Mouse (Mus musculus): ENCODE data around the gene Vps37b.
A peak's percentile ranks its signal among the peaks of the same experiment; 100 is the strongest.

The Vps37b gene

GRCm38 (mm10) chr5:124000824-124001223, 31.2 kb downstream of the Vps37b start:
- peak; percentile 87 for DNase-seq

- DNase-seq = no peak
Measured at GRCm38 (mm10) chr5:123998370-123998769, 33.7 kb downstream of the Vps37b start.

GRCm38 (mm10) chr5:123997811-123998210, 34.3 kb downstream of the Vps37b start:
- peak; percentile 57 for DNase-seq

- DNase-seq = no peak
Measured at GRCm38 (mm10) chr5:123997211-123997751, 34.8 kb downstream of the Vps37b start.

GRCm38 (mm10) chr5:123996695-123997094, 35.4 kb downstream of the Vps37b start:
- no peak for DNase-seq

- DNase-seq = no peak
Measured at GRCm38 (mm10) chr5:123996194-123996593, 35.9 kb downstream of the Vps37b start.

GRCm38 (mm10) chr5:123995388-123995787, 36.7 kb downstream of the Vps37b start:
- no peak for DNase-seq

GRCm38 (mm10) chr5:123994468-123994867, 37.6 kb downstream of the Vps37b start:
- no peak for DNase-seq

GRCm38 (mm10) chr5:123993263-123994036, 38.6 kb downstream of the Vps37b start:
- no peak for DNase-seq

GRCm38 (mm10) chr5:123992794-123993193, 39.3 kb downstream of the Vps37b start:
- DNase-seq = peak; percentile 74

- DNase-seq = no peak
Measured at GRCm38 (mm10) chr5:123992193-123992637, 39.9 kb downstream of the Vps37b start.

GRCm38 (mm10) chr5:123991321-123991720, 40.7 kb downstream of the Vps37b start:
- DNase-seq = no peak

GRCm38 (mm10) chr5:123989941-123990885, 41.9 kb downstream of the Vps37b start:
- DNase-seq = no peak

- no peak for DNase-seq
Measured at GRCm38 (mm10) chr5:123987511-123987910, 44.6 kb downstream of the Vps37b start.

GRCm38 (mm10) chr5:123986925-123987324, 45.1 kb downstream of the Vps37b start:
- no peak for DNase-seq

- DNase-seq = no peak
Measured at GRCm38 (mm10) chr5:123985434-123985833, 46.6 kb downstream of the Vps37b start.

- peak; percentile 1 for DNase-seq
Measured at GRCm38 (mm10) chr5:123982838-123983237, 49.2 kb downstream of the Vps37b start.

- DNase-seq = peak; percentile 27
Measured at GRCm38 (mm10) chr5:123981250-123981554, 50.9 kb downstream of the Vps37b start.

GRCm38 (mm10) chr5:123980521-123981249, 51.4 kb downstream of the Vps37b start:
- DNase-seq = peak; percentile 8

- peak; percentile 1 for DNase-seq
Measured at GRCm38 (mm10) chr5:123979980-123980369, 52.1 kb downstream of the Vps37b start.

- peak; percentile 5 for DNase-seq
Measured at GRCm38 (mm10) chr5:123979221-123979979, 52.7 kb downstream of the Vps37b start.

- peak; percentile 2 for DNase-seq
Measured at GRCm38 (mm10) chr5:123978131-123978530, 53.9 kb downstream of the Vps37b start.
